Mouse (Mus musculus): ENCODE results near the gene Pgm2.

DNA sequence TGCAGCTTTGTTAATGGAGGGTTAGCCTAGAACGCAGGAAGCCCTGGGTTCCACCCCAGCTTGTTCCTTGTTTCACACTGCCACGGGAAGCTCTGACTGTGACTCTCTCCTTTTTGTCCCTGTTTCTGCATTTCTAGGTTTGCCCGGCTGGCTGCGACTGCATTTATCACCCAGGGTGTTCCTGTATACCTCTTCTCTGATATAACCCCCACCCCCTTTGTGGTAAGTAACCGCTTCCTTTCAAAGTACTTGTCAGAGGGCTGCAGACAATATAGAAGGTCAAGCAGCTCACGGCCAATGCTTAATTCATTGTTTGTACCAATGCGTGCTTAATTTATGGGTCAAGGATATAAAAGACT is 9.9 kb downstream of the Pgm2 start:
- no peak for TF ChIP-seq CTCF (conservative IDR thresholded peaks at IDR 0.05 in 1 of 2, IDR thresholded peaks at IDR 0.05 in 1 of 2; ENCODE audit: low read depth in 2 of 2, low read length in 2 of 2)
- no peak for TF ChIP-seq E2F4 (IDR thresholded peaks at IDR 0.05; ENCODE audit: insufficient replicate concordance, low read depth, low read length)
- TF ChIP-seq USF2 (conservative IDR thresholded peaks at IDR 0.05; ENCODE audit: low read depth, low read length) = no peak

All from CH12.LX (cell line).